Mouse (Mus musculus): ENCODE results near the gene Calr3. TPM values are rescaled to one million over a fixed set of nuclear protein-coding genes. Genes with fewer than 3 reads are reported as not detected.

Calr3 gene
- 0.41 to 0.43 TPM (median 0.42 TPM) in 4 replicates for total RNA-seq (2023)

GRCm38 (mm10) chr8:72443338-72443993, at the start of gene Calr3, which contains the start of gene 1700030K09Rik:
Gene Calr3 (minus strand): TSS chr8:72443870.
Gene 1700030K09Rik (plus strand): TSS chr8:72443880.

GRCm38 (mm10) chr8:72491680-72492621, 48.3 kb upstream of the Calr3 start, which contains the start of gene Slc35e1:
Gene Slc35e1 (minus strand): TSS chr8:72492614.

GRCm38 (mm10) chr8:72474826-72475546, 31.3 kb upstream of the Calr3 start, which contains the start of gene Cherp:
Gene Cherp (minus strand): TSS chr8:72475226.

GRCm38 (mm10) chr8:72421362-72422335, 22.0 kb downstream of the Calr3 start, which contains the start of gene Eps15l1:
Gene Eps15l1 (minus strand): TSS chr8:72421460.

Other genes starting within 250 kb of the Calr3 start
- gene Cib3, start 231.0 kb downstream of the Calr3 start, total RNA-seq (2023) = 0.77 TPM in 1 of 4 replicates, not detected in the others
- gene Gm11034, start 230.2 kb downstream of the Calr3 start, total RNA-seq (2023) = not detected in 4 replicates
- gene Fam32a, start 224.1 kb downstream of the Calr3 start, total RNA-seq (2023) = 87.0 to 93.7 TPM (median 88.0 TPM) in 4 replicates
- 204 to 215 TPM (median 205 TPM) in 4 replicates for gene Ap1m1, start 203.9 kb downstream of the Calr3 start, total RNA-seq (2023)
- gene Gm10282, start 138.6 kb downstream of the Calr3 start, total RNA-seq (2023) = 16.9 to 23.4 TPM (median 19.7 TPM) in 4 replicates
- gene Klf2, start 124.8 kb downstream of the Calr3 start, total RNA-seq (2023) = 3,412 to 4,213 TPM (median 3,752 TPM) in 4 replicates
- gene Eps15l1, start 22.4 kb downstream of the Calr3 start, total RNA-seq (2023) = 95.1 to 102 TPM (median 100 TPM) in 4 replicates
- 16.2 to 29.5 TPM (median 24.9 TPM) in 4 replicates for gene 1700030K09Rik, start within 50 bp of the Calr3 start, total RNA-seq (2023)
- 117 to 132 TPM (median 126 TPM) in 4 replicates for gene Cherp, start 31.4 kb upstream of the Calr3 start, total RNA-seq (2023)
- 68.3 to 73.8 TPM (median 71.4 TPM) in 4 replicates for gene Slc35e1, start 48.7 kb upstream of the Calr3 start, total RNA-seq (2023)
- 20.1 to 21.5 TPM (median 21.1 TPM) in 4 replicates for gene Med26, start 104.4 kb upstream of the Calr3 start, total RNA-seq (2023)
- 156 to 187 TPM (median 175 TPM) in 4 replicates for gene Smim7, start 127.2 kb upstream of the Calr3 start, total RNA-seq (2023)
- 0.73 to 2.3 TPM (median 0.99 TPM) in 4 replicates for gene Tmem38a, start 128.2 kb upstream of the Calr3 start, total RNA-seq (2023)
- gene Nwd1, start 202.8 kb upstream of the Calr3 start, total RNA-seq (2023) = 0.09 TPM in 1 of 4 replicates, not detected in the others